Mouse (Mus musculus): ENCODE measurements at regions not wholly inside any gene's neighbourhood (a gene's known extent, or its start where the extent isn't known, plus 50 kb on each side); places are given as distances from the start of the nearest gene placed in this dataset.
A peak's percentile ranks its signal among the peaks of the same experiment; 100 is the strongest.

- no peak for DNase-seq
Observed at GRCm38 (mm10) chr15:52783940-52784339, 1100.8 kb upstream of the Gm7489 start.

GRCm38 (mm10) chr15:52785196-52785595, 1099.5 kb upstream of the Gm7489 start:
- no peak for DNase-seq

- no peak for DNase-seq
Observed at GRCm38 (mm10) chr15:52785976-52786375, 1098.7 kb upstream of the Gm7489 start.

GRCm38 (mm10) chr15:52805479-52806199, 1079.1 kb upstream of the Gm7489 start:
- no peak for DNase-seq

GRCm38 (mm10) chr15:52808622-52809021, 1076.1 kb upstream of the Gm7489 start:
- DNase-seq = peak; percentile 32 to 35

GRCm38 (mm10) chr15:52820796-52821195, 1063.9 kb upstream of the Gm7489 start:
- DNase-seq = no peak

- DNase-seq = no peak
Observed at GRCm38 (mm10) chr15:52836896-52837295, 1047.8 kb upstream of the Gm7489 start.

GRCm38 (mm10) chr15:52848132-52848531, 1036.6 kb upstream of the Gm7489 start:
- DNase-seq = no peak

- no peak for DNase-seq
Observed at GRCm38 (mm10) chr15:52858682-52859081, 1026.0 kb upstream of the Gm7489 start.

- DNase-seq = no peak
Observed at GRCm38 (mm10) chr15:52863494-52863893, 1021.2 kb upstream of the Gm7489 start.

GRCm38 (mm10) chr15:52892244-52892950, 992.3 kb upstream of the Gm7489 start:
- DNase-seq = no peak

GRCm38 (mm10) chr15:52898107-52898506, 986.6 kb upstream of the Gm7489 start:
- peak in 1 of 2 experiments; percentile 1 for DNase-seq

GRCm38 (mm10) chr15:52899403-52899802, 985.3 kb upstream of the Gm7489 start:
- DNase-seq = no peak

GRCm38 (mm10) chr15:52899822-52900221, 984.9 kb upstream of the Gm7489 start:
- no peak for DNase-seq

GRCm38 (mm10) chr15:52905231-52905630, 979.5 kb upstream of the Gm7489 start:
- no peak for DNase-seq

GRCm38 (mm10) chr15:52907217-52907616, 977.5 kb upstream of the Gm7489 start:
- DNase-seq = no peak

- DNase-seq = no peak
Observed at GRCm38 (mm10) chr15:52922277-52922676, 962.4 kb upstream of the Gm7489 start.

GRCm38 (mm10) chr15:52928408-52928807, 956.3 kb upstream of the Gm7489 start:
- no peak for DNase-seq

- DNase-seq = no peak
Observed at GRCm38 (mm10) chr15:52937138-52937537, 947.6 kb upstream of the Gm7489 start.

GRCm38 (mm10) chr15:52944592-52944991, 940.1 kb upstream of the Gm7489 start:
- no peak for DNase-seq

- no peak for DNase-seq
Observed at GRCm38 (mm10) chr15:52948196-52948595, 936.5 kb upstream of the Gm7489 start.

- no peak for DNase-seq
Observed at GRCm38 (mm10) chr15:52953480-52953879, 931.2 kb upstream of the Gm7489 start.

GRCm38 (mm10) chr15:52954715-52955593, 929.8 kb upstream of the Gm7489 start:
- no peak for DNase-seq
